Mouse (Mus musculus) bone marrow macrophage, adult 2 months (primary cell): ENCODE data around the gene Eif2b5. TPM values are rescaled to one million over a fixed set of nuclear protein-coding genes. Genes with fewer than 3 reads are reported as not detected.

ENCODE experiments used
- H3K27ac ChIP-seq: 2 replicates; pipeline ENCODE4 v1.5.1; 2012; ENCODE audit warnings: low read depth, low read length; ENCODE audit not compliant: insufficient read depth
- H3K4me1 ChIP-seq: 2 replicates; pipeline ENCODE4 v1.6.1; 2012; ENCODE audit warnings: low read length; ENCODE audit not compliant: control insufficient read depth, insufficient read depth
- H3K4me3 ChIP-seq: 2 replicates; pipeline ENCODE4 v1.5.1; 2012; ENCODE audit warnings: mild to moderate bottlenecking, low read length, moderate library complexity; ENCODE audit not compliant: insufficient read depth
- CTCF ChIP-seq: IDR thresholded peaks from 2 replicates; pipeline ENCODE4 v1.5.1; 2012; ENCODE audit warnings: low read depth, mild to moderate bottlenecking, low read length, moderate library complexity
- POLR2A ChIP-seq: IDR thresholded peaks from 2 replicates; pipeline ENCODE4 v1.6.1; 2012; ENCODE audit warnings: mild to moderate bottlenecking, low read depth, low read length, borderline replicate concordance
- polyA plus RNA-seq: library from polyadenylated mRNA; stranded (reverse); fragments of >200 nt; gene quantifications from 2 replicates; pipeline ENCODE4 v1.2.4, GENCODE M21; 2012; ENCODE audit not compliant: missing spikeins, insufficient read depth, insufficient read length

Gene Eif2b5
- polyA plus RNA-seq, 1 experiment: 23.9 TPM

- H3K27ac ChIP-seq: no peak overlapping the region
- no peak overlapping the region for H3K4me3 ChIP-seq
- peaks cover 2% of the 10 kb centered on the region; the same call in 1 of the 2 replicates for H3K4me1 ChIP-seq
- TF ChIP-seq CTCF (no peak), POLR2A (no peak)
Measured at GRCm38 (mm10) chr16:20511277-20511847, 12.7 kb downstream of the Eif2b5 start.

DNA sequence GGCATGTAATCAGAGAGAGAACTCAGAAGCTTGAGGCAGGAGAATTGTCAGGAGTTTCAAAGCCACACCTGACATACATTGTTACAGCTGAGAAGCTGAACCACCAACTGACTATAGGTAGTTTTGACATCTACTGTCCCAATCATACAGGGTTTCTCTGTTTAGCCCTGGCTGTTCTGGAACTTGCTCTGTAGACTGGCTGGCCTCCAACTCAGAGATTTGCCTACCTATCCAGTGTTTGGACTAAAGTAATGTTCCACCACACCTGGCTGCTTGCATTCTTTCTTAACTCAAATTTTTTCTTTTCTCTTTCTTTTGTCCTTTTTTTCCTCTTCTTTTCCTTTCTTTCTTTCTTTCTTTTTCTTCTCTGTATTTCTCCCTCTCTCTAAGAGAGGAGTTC lies 17.4 kb downstream of the Eif2b5 start:
- TF ChIP-seq POLR2A (no peak), CTCF (no peak)
- Histone ChIP-seq H3K4me3 (peak overlapping the region; percentile 95), H3K4me1 (peaks cover 3% of the 10 kb centered on the region; the same call in 1 of the 2 replicates), H3K27ac (0 out of 2 replicates have a peak overlapping the region, but pooled peaks have one; percentile 34)

DNA sequence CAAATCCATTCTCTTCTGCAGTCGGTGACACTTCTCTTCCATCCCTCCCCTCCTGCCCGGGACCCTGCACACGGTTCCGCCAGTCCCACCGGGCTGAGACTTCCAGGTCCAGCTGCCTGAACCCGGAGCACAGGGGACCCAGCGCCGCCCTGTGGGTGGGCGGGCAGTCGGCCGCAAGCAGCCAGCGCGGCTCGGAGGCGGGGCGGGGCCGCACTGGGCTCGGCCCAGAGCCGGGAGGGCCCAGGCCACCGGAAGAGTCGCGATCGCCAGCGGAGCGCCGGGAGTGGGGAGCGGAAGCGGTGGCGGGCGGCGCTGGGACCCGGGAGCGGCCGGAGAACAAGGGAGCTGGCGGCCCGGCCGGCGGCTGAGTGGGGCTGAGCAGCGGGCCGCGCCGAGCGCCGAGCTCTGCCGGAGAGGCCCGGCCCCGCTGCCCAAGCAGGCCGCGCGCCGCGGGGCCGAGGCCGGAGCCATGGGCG lies 18.1 kb downstream of the Eif2b5 start, which contains the start of gene Dvl3:
Gene Dvl3, plus strand, starts transcription at position 257 of the 476 bp plus-strand sequence.
- Histone ChIP-seq H3K4me3 (peak within 1 kb of the TSS; percentile 95), H3K4me1 (peaks cover 7% of the 10 kb centered on the region), H3K27ac (peak within 1 kb of the TSS; percentile 41)
- TF ChIP-seq POLR2A (peak; percentile 61; the same call in 1 of the 2 replicates), CTCF (no peak)

DNA sequence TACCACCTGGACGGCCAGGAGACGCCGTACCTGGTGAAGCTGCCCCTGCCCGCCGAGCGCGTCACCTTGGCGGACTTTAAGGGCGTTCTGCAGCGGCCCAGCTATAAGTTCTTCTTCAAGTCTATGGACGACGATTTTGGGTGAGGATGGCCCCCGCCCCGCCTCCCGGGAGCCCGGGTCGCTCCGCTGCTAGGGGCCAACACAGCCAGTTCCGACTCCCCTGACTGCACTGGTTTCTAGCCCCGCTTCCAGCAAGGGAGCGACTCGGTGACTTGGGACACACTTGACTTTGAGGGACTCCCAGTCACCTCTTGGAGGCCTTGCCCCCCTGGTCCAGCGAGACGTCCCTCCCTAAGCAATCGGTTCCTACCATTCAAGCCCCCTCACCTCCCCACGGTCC lies 18.6 kb downstream of the Eif2b5 start:
- TF ChIP-seq POLR2A: no peak
- no peak for TF ChIP-seq CTCF
- H3K27ac ChIP-seq: peak overlapping the region; percentile 41
- H3K4me3 ChIP-seq: peak overlapping the region; percentile 74
- H3K4me1 ChIP-seq: peaks cover 11% of the 10 kb centered on the region

- H3K4me1 ChIP-seq: peaks cover 11% of the 10 kb centered on the region
- H3K27ac ChIP-seq: no peak overlapping the region
Measured at GRCm38 (mm10) chr16:20517701-20518374, 19.2 kb downstream of the Eif2b5 start.

GRCm38 (mm10) chr16:20523886-20524285 lies 25.3 kb downstream of the Eif2b5 start:
- TF ChIP-seq CTCF: no peak
- no peak for TF ChIP-seq POLR2A
- no peak overlapping the region for H3K4me3 ChIP-seq
- H3K27ac ChIP-seq: no peak overlapping the region
- H3K4me1 ChIP-seq: peaks cover 11% of the 10 kb centered on the region

More at GRCm38 (mm10) chr16:20517701-20518374, 19.2 kb downstream of the Eif2b5 start:
- TF ChIP-seq CTCF: no peak
- TF ChIP-seq POLR2A: no peak
- peak overlapping the region; percentile 74 for H3K4me3 ChIP-seq

- TF ChIP-seq CTCF (no peak), POLR2A (no peak)
- Histone ChIP-seq H3K4me3 (no peak overlapping the region), H3K4me1 (no peaks in the 10 kb centered on the region), H3K27ac (no peak overlapping the region)
Measured at GRCm38 (mm10) chr16:20528779-20529178, 30.2 kb downstream of the Eif2b5 start.

DNA sequence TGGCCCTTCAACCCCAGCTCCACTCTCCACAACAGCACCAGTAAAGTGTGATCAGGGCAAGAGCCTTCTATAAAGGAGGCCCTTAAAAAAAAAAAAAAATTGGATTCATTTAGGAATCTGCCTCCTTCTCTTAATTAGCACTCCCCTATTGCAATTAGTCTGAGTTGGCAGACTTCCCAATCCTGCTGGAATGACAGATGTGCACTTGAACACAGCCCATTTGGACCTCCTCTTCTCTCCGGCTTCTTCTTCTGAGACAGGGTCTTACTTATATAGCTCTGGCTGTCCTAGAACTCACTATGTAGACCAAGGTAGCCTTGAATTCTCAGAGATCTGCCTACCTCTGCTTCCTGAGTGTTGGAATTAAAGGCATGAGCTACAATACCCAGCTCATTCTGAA lies 30.8 kb downstream of the Eif2b5 start:
- TF ChIP-seq CTCF (no peak), POLR2A (no peak)
- Histone ChIP-seq H3K27ac (no peak overlapping the region), H3K4me3 (no peak overlapping the region), H3K4me1 (0 out of 2 replicates have a peak, but pooled peaks cover 2% of the 10 kb centered on the region)

GRCm38 (mm10) chr16:20530941-20531340 lies 32.3 kb downstream of the Eif2b5 start:
- Histone ChIP-seq H3K4me3 (no peak overlapping the region), H3K4me1 (peaks cover 4% of the 10 kb centered on the region; the same call in 1 of the 2 replicates), H3K27ac (no peak overlapping the region)
- no peak for TF ChIP-seq POLR2A
- no peak for TF ChIP-seq CTCF

GRCm38 (mm10) chr16:20534617-20535295 lies 36.1 kb downstream of the Eif2b5 start:
- no peak for TF ChIP-seq CTCF
- no peak for TF ChIP-seq POLR2A
- H3K4me1 ChIP-seq: peaks cover 22% of the 10 kb centered on the region
- no peak overlapping the region for H3K27ac ChIP-seq
- H3K4me3 ChIP-seq: no peak overlapping the region
